Mouse (Mus musculus): Measurements from ENCODE around the gene Cacul1. TPM values are rescaled to one million over a fixed set of nuclear protein-coding genes. Genes with fewer than 3 reads are reported as not detected.

Cacul1 gene
- total and polyA plus RNA-seq, 2 experiments = 12.2 to 28.1 TPM

DNA sequence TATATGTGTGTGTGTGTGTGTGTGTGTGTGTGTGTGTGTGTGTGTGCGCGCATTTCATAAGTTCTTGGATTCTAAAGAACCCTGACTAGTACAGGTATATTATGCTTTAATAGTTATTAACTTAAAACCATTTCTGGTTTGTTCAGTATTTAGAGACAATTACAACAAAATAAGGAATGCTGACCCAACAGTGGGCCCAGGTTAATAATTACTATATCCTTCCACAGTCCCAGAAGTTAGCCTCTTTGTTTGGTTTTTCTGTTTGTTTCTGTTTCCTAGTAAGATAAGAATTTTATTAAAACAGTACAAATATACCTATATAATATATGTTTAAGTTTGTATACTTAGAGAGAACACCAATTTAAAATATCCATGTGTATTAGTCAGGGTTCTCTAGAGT is 2.4 kb upstream of the Cacul1 start:
- TF ChIP-seq CTCF (IDR thresholded peaks at IDR 0.05; ENCODE audit: low read depth, low read length) = no peak
- TF ChIP-seq POLR2A (IDR thresholded peaks at IDR 0.05; ENCODE audit: extremely low read depth, insufficient read depth, low read length) = no peak
- H3K36me3 ChIP-seq (ENCODE audit: control insufficient read depth, insufficient read depth, low read length) = no peaks in the 10 kb centered on the region
- no peak overlapping the region for H3K4me3 ChIP-seq (ENCODE audit: insufficient read depth, low read depth, low read length)
- H3K79me2 ChIP-seq (ENCODE audit: control insufficient read depth, insufficient read depth, low read length) = peaks cover 17% of the 10 kb centered on the region
- H3K9ac ChIP-seq (ENCODE audit: low read depth, low read length) = no peak overlapping the region
- WGBS = 92% methylated on average over 2 of the region's 2 CpGs
- DNase-seq (ENCODE audit: extremely low read depth, low read depth, low spot score) = peak; percentile 74
- peak overlapping the region; percentile 69 for H3K27ac ChIP-seq (replicated peaks; ENCODE audit: insufficient read depth, low read depth, low read length)
- H3K27me3 ChIP-seq (ENCODE audit: control insufficient read depth, insufficient read depth, low read length) = no peaks in the 10 kb centered on the region
- H3K4me1 ChIP-seq (ENCODE audit: control insufficient read depth, insufficient read depth, low read length) = peaks cover 14% of the 10 kb centered on the region

DNA sequence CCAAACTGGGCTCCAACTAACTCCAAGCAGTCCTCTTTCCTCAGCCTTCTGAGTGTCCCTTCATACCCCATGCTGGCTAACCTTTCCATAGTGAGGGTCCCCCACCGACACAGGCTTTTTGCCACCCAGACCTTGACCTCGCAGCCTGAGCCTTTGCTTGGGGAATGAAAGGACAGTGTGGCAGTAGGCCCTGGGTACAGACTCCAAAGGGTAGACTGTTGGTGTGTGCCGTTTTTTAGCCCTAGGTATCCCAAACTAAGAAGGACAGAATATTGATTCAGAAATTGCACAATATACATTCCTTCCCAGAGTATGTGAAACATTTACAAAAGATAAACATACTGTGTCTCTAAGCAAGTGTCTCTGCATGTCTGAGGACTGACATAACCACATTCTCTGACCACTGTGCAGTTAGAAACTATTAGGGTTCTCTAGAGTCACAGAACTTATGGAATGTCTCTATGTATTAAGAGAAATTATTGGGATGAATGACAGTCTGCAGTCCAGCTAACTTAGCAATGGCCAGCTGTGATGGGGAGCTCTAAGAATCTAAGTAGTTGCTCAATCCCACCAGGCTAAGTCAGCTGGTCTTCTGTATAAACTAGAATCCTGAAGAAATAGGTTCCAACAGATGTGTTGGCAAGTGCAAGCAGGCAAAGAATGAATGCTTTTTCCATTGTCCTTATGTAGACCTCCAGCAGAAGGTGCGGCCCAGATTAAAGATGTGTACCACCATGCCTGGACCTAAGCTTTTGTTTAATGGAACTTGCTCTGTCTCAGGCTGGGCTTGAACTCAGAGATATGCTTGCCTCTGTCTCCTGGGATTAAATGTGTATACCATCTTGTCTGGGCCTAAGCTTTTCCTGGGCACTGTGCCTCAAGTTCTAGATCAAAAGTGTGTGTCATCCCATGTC is 809 bp upstream of the Cacul1 start:
- H3K4me3 ChIP-seq (ENCODE audit: insufficient read depth, low read depth, low read length) = peak overlapping the region; percentile 81
- peak overlapping the region; percentile 100 for H3K27ac ChIP-seq (replicated peaks; ENCODE audit: insufficient read depth, low read depth, low read length)
- H3K4me1 ChIP-seq (ENCODE audit: control insufficient read depth, insufficient read depth, low read length) = peaks cover 20% of the 10 kb centered on the region
- peak; percentile 99 for DNase-seq (ENCODE audit: extremely low read depth, low read depth, low spot score)
- no peaks in the 10 kb centered on the region for H3K36me3 ChIP-seq (ENCODE audit: control insufficient read depth, insufficient read depth, low read length)
- WGBS = 18% methylated on average over 4 of the region's 4 CpGs
- H3K9ac ChIP-seq (ENCODE audit: low read depth, low read length) = peak overlapping the region; percentile 69
- H3K79me2 ChIP-seq (ENCODE audit: control insufficient read depth, insufficient read depth, low read length) = peaks cover 18% of the 10 kb centered on the region
- TF ChIP-seq POLR2A (IDR thresholded peaks at IDR 0.05; ENCODE audit: extremely low read depth, insufficient read depth, low read length) (no peak), CTCF (IDR thresholded peaks at IDR 0.05; ENCODE audit: low read depth, low read length) (no peak)
- H3K27me3 ChIP-seq (ENCODE audit: control insufficient read depth, insufficient read depth, low read length) = no peaks in the 10 kb centered on the region

DNA sequence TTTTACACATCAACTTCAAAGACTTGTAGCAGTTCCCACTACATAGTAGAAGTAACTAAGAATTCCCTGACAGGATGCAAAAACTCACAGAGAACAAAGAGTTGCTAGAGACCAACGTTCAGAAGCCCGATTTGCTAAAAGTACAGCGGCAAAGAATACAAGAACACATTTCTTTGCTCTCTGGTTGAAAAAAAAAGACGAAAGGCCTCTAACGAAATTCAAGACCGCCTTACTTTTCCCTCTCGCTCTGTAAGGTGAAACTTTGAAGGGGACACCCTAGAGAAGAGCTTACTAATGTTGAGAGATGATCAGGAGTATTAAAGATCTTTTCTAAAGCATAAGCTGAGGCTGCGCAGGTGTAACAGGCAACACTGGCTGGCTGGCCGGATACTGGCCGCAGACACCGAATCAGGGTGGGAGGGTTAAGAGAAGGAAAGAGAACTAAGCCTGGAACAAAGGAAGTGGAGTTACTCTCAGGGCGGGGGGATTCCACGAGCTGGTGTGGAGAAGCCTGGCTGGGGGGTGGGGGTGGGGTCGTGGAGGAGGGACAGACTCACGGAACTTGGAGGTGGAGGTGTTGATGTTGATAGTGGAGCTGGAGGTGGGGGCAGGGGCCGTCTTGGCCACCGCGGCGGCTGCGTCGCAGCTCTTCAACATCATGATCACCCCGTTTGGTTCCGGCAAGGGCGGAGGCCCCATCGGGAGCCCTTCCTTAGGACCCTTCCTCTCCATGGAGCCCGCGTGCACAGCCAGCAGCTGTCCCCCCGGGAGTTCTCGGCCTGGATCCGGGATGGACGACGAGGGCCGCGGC is 849 bp downstream of the Cacul1 start:
- WGBS = under 1% methylated on average over 34 of the region's 34 CpGs
- peak; percentile 48 for DNase-seq (ENCODE audit: extremely low read depth, low read depth, low spot score)
- peak overlapping the region; percentile 92 for H3K9ac ChIP-seq (ENCODE audit: low read depth, low read length)

GRCm38 (mm10) chr19:60576741-60577140 is 4.1 kb downstream of the Cacul1 start:
- H3K4me3 ChIP-seq (ENCODE audit: insufficient read depth, low read depth, low read length) = no peak overlapping the region
- H3K9ac ChIP-seq (ENCODE audit: low read depth, low read length) = no peak overlapping the region
- H3K4me1 ChIP-seq (ENCODE audit: control insufficient read depth, insufficient read depth, low read length) = peaks cover 22% of the 10 kb centered on the region
- no peaks in the 10 kb centered on the region for H3K27me3 ChIP-seq (ENCODE audit: control insufficient read depth, insufficient read depth, low read length)
- peak overlapping the region; percentile 21; the same call in 1 of the 2 replicates for H3K27ac ChIP-seq (replicated peaks; ENCODE audit: insufficient read depth, low read depth, low read length)
- peaks cover 38% of the 10 kb centered on the region for H3K79me2 ChIP-seq (ENCODE audit: control insufficient read depth, insufficient read depth, low read length)
- no peak for TF ChIP-seq CTCF (IDR thresholded peaks at IDR 0.05; ENCODE audit: low read depth, low read length)
- WGBS = 31% methylated on average over 1 of the region's 1 CpGs
- peaks cover 5% of the 10 kb centered on the region for H3K36me3 ChIP-seq (ENCODE audit: control insufficient read depth, insufficient read depth, low read length)
- peak; percentile 73 for DNase-seq (ENCODE audit: extremely low read depth, low read depth, low spot score)

More for the DNA sequence above, 849 bp downstream of the Cacul1 start:
- no peak for TF ChIP-seq CTCF (IDR thresholded peaks at IDR 0.05; ENCODE audit: low read depth, low read length)
- 0 out of 2 replicates have a peak, but pooled peaks have one; percentile 11 for TF ChIP-seq POLR2A (IDR thresholded peaks at IDR 0.05; ENCODE audit: extremely low read depth, insufficient read depth, low read length)
- H3K79me2 ChIP-seq (ENCODE audit: control insufficient read depth, insufficient read depth, low read length) = peaks cover 18% of the 10 kb centered on the region
- H3K27ac ChIP-seq (replicated peaks; ENCODE audit: insufficient read depth, low read depth, low read length) = peak overlapping the region; percentile 92
- no peaks in the 10 kb centered on the region for H3K27me3 ChIP-seq (ENCODE audit: control insufficient read depth, insufficient read depth, low read length)
- H3K4me3 ChIP-seq (ENCODE audit: insufficient read depth, low read depth, low read length) = peak overlapping the region; percentile 81
- peaks cover 22% of the 10 kb centered on the region for H3K4me1 ChIP-seq (ENCODE audit: control insufficient read depth, insufficient read depth, low read length)
- H3K36me3 ChIP-seq (ENCODE audit: control insufficient read depth, insufficient read depth, low read length) = peaks cover 1% of the 10 kb centered on the region; the same call in 1 of the 2 replicates

- TF ChIP-seq POLR2A (IDR thresholded peaks at IDR 0.05; ENCODE audit: extremely low read depth, insufficient read depth, low read length) (no peak), CTCF (IDR thresholded peaks at IDR 0.05; ENCODE audit: low read depth, low read length) (no peak)
- Histone ChIP-seq H3K27ac (replicated peaks; ENCODE audit: insufficient read depth, low read depth, low read length) (no peak overlapping the region), H3K27me3 (ENCODE audit: control insufficient read depth, insufficient read depth, low read length) (no peaks in the 10 kb centered on the region), H3K36me3 (ENCODE audit: control insufficient read depth, insufficient read depth, low read length) (peaks cover 39% of the 10 kb centered on the region), H3K9ac (ENCODE audit: low read depth, low read length) (no peak overlapping the region), H3K79me2 (ENCODE audit: control insufficient read depth, insufficient read depth, low read length) (peaks cover 3% of the 10 kb centered on the region; the same call in 1 of the 2 replicates), H3K4me1 (ENCODE audit: control insufficient read depth, insufficient read depth, low read length) (no peaks in the 10 kb centered on the region; the same call in 1 of the 2 replicates), H3K4me3 (ENCODE audit: insufficient read depth, low read depth, low read length) (no peak overlapping the region)
- DNase-seq (ENCODE audit: extremely low read depth, low read depth, low spot score) = no peak
These were observed 20.3 kb downstream of the Cacul1 start for GRCm38 (mm10) chr19:60560497-60560896.

Measured in liver, adult 2 months (tissue).